Mouse (Mus musculus) bone marrow, adult 2 months (tissue): ENCODE data around the gene Lyst. TPM values are rescaled to one million over a fixed set of nuclear protein-coding genes. Genes with fewer than 3 reads are reported as not detected.
A peak's percentile ranks its signal among the peaks of the same experiment; 100 is the strongest.

Source experiments
- H3K27ac ChIP-seq: fragments of 200-500 bp; 2 replicates; pipeline ENCODE4 v1.5.1; 2012; ENCODE audit warnings: low read depth, mild to moderate bottlenecking, control low read depth, inconsistent platforms, low read length; ENCODE audit not compliant: control insufficient read depth, poor library complexity, insufficient read depth
- H3K4me1 ChIP-seq: fragments of 200-500 bp; 2 replicates; pipeline ENCODE4 v1.6.1; 2011; ENCODE audit warnings: low read length; ENCODE audit not compliant: control insufficient read depth, insufficient read depth
- H3K4me3 ChIP-seq: fragments of 200-500 bp; replicated peaks from 2 replicates; pipeline ENCODE3; 2011; ENCODE audit warnings: mild to moderate bottlenecking, low read depth, low read length, control low read depth; ENCODE audit not compliant: control insufficient read depth
- CTCF ChIP-seq: fragments of 200-500 bp; IDR thresholded peaks from 2 replicates; pipeline ENCODE4 v1.5.1; 2011; ENCODE audit warnings: low read length, control low read depth; ENCODE audit not compliant: control insufficient read depth, insufficient read depth
- POLR2A ChIP-seq: fragments of 200-500 bp; IDR thresholded peaks from 2 replicates; pipeline ENCODE4 v1.6.1; 2011; ENCODE audit warnings: low read depth, mild to moderate bottlenecking, control low read depth, low read length, borderline replicate concordance; ENCODE audit not compliant: control insufficient read depth
- WGBS: fragments of 180-500 bp; shearing (Covaris S2); methylation state at CpG from one replicate; pipeline ENCODE4 v1.1.7; 2018; 5-methylcytosine and 5-hydroxymethylcytosine counted together
- polyA plus RNA-seq: library from polyadenylated mRNA; stranded (reverse); fragments of >200 nt; gene quantifications from 2 replicates; pipeline ENCODE4 v1.2.4, GENCODE M21; 2011; ENCODE audit warnings: low replicate concordance; ENCODE audit not compliant: missing spikeins, insufficient read depth, insufficient read length

The Lyst gene
- polyA plus RNA-seq, 1 experiment: 27.6 TPM

DNA sequence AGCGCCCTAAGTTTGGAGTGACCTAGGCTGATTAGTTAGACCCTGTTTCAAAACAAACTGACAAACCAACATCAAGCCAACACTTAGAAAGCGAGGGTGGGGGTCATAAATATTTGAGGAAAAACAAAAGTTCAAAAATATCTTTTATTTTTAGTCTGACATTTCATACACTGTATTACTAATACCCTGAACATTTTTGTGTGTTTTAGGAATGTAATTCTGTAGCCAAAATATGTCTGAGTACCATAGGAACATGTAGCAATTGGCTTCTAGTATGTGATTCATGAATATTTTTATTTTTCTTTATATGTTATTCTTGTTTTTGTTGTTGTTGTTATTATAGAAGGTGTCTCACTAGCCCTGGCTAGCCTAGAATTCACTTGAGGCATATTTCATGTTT, 11.2 kb downstream of the Lyst start:
- H3K4me1 ChIP-seq: no peaks in the 10 kb centered on the region; the same call in 1 of the 2 replicates
- TF ChIP-seq CTCF: no peak
- no peak for TF ChIP-seq POLR2A
- no peak overlapping the region for H3K4me3 ChIP-seq
- H3K27ac ChIP-seq: no peak overlapping the region
- 78% methylated on average over 2 of the region's 2 CpGs for WGBS

DNA sequence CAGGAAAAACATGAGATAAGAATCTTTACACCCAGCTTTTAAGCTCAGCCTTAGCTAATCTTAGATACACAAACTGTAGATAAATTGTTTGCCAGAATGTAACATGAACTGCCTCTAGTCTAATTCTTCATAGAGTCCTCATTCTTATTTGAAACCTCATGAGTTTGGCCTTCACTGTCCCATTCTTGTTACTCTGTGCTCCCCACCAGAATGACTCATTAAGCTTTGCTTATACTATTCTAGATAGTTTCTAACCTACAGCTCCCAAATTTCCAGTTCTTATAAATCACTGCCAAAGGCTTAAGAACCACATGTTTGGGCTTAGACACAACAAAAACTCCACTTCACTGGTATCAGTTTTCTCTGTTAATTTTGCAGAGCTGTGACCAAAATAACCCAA, 16.0 kb downstream of the Lyst start:
- TF ChIP-seq CTCF: no peak
- TF ChIP-seq POLR2A: no peak
- Histone ChIP-seq H3K4me1 (no peaks in the 10 kb centered on the region; the same call in 1 of the 2 replicates), H3K4me3 (no peak overlapping the region), H3K27ac (no peak overlapping the region)

DNA sequence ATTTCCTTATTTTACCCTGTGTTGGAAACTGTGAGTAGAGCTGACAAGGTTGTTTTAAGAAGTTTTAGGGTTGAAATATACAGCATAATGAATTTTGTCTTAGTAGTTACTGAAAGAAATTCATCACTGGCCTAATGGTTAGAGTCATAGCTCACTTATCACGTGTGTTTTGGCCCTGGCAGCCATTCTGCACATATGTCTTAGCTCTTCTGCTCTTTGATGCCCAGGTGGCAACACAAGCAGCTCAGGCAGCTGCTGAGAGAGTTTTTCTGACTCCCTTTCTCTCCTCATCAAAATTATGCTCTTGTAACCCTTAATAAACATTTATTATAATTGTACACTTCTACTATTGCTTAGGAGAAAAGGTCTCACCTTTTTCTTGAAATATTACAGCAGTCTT, 18.1 kb downstream of the Lyst start:
- TF ChIP-seq POLR2A (no peak), CTCF (no peak)
- Histone ChIP-seq H3K4me3 (no peak overlapping the region), H3K4me1 (no peaks in the 10 kb centered on the region; the same call in 1 of the 2 replicates), H3K27ac (no peak overlapping the region)
- WGBS: 52% methylated on average over 1 of the region's 1 CpGs

GRCm38 (mm10) chr13:13609655-13610054, 19.5 kb downstream of the Lyst start:
- no peak overlapping the region for H3K27ac ChIP-seq
- no peak for TF ChIP-seq CTCF
- H3K4me1 ChIP-seq: no peaks in the 10 kb centered on the region; the same call in 1 of the 2 replicates
- no peak overlapping the region for H3K4me3 ChIP-seq
- 42% methylated on average over 2 of the region's 2 CpGs for whole genome bisulfite sequencing

GRCm38 (mm10) chr13:13612882-13613281, 22.7 kb downstream of the Lyst start:
- TF ChIP-seq POLR2A (no peak), CTCF (peak; percentile 40; the same call in 1 of the 2 replicates)
- WGBS: 88% methylated on average over 1 of the region's 1 CpGs
- no peak overlapping the region for H3K27ac ChIP-seq
- H3K4me3 ChIP-seq: no peak overlapping the region
- H3K4me1 ChIP-seq: no peaks in the 10 kb centered on the region; the same call in 1 of the 2 replicates

GRCm38 (mm10) chr13:13614235-13614634, 24.0 kb downstream of the Lyst start:
- TF ChIP-seq POLR2A: no peak
- TF ChIP-seq CTCF: no peak
- no peak overlapping the region for H3K4me3 ChIP-seq
- 62% methylated on average over 4 of the region's 4 CpGs for WGBS

DNA sequence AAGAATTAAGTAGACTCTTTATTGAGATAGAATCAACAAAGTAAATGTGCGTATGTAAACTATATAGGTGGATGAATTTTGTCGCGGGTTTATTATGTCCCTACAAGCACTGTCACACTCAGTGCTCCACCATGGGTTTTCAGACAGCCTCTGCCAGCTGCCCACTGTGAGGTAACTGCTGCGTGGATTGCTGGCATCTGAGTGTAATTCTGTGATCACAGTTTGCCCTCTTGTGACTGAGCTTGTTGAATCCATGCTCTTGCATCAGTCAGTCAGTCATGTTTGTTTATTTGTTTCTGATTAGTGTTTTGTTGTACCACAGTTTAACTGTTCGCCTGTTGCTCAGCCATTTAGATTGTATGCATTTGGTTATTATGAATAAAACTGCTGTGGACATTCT, 31.3 kb downstream of the Lyst start:
- Histone ChIP-seq H3K4me3 (no peak overlapping the region), H3K27ac (no peak overlapping the region), H3K4me1 (no peaks in the 10 kb centered on the region)
- WGBS: 85% methylated on average over 5 of the region's 5 CpGs
- TF ChIP-seq CTCF (no peak), POLR2A (no peak)

More at GRCm38 (mm10) chr13:13614235-13614634, 24.0 kb downstream of the Lyst start:
- Histone ChIP-seq H3K4me1 (no peaks in the 10 kb centered on the region), H3K27ac (no peak overlapping the region)

GRCm38 (mm10) chr13:13622565-13622964, 32.4 kb downstream of the Lyst start:
- 31% methylated on average over 3 of the region's 3 CpGs for WGBS
- H3K27ac ChIP-seq: no peak overlapping the region
- no peaks in the 10 kb centered on the region for H3K4me1 ChIP-seq
- TF ChIP-seq POLR2A (no peak), CTCF (no peak)
- no peak overlapping the region for H3K4me3 ChIP-seq

- Histone ChIP-seq H3K4me3 (no peak overlapping the region), H3K27ac (no peak overlapping the region), H3K4me1 (no peaks in the 10 kb centered on the region)
- WGBS: 85% methylated on average over 1 of the region's 1 CpGs
- TF ChIP-seq POLR2A (no peak), CTCF (no peak)
These were observed 43.5 kb downstream of the Lyst start for GRCm38 (mm10) chr13:13633746-13634145.

DNA sequence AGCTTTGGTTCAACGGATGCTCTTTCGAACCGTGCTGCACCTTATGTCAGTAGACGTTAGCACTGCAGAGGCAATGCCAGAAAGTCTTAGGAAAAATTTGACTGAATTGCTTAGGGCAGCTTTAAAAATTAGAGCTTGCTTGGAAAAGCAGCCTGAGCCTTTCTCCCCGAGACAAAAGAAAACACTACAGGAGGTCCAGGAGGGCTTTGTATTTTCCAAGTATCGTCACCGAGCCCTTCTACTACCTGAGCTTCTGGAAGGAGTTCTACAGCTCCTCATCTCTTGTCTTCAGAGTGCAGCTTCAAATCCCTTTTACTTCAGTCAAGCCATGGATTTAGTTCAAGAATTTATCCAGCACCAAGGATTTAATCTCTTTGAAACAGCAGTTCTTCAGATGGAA, 44.5 kb downstream of the Lyst start:
- TF ChIP-seq POLR2A (no peak), CTCF (no peak)
- 85% methylated on average over 7 of the region's 7 CpGs for WGBS
- Histone ChIP-seq H3K4me3 (no peak overlapping the region), H3K4me1 (no peaks in the 10 kb centered on the region), H3K27ac (no peak overlapping the region)
